Mouse (Mus musculus): ENCODE measurements around the gene Slc19a1.

DNA sequence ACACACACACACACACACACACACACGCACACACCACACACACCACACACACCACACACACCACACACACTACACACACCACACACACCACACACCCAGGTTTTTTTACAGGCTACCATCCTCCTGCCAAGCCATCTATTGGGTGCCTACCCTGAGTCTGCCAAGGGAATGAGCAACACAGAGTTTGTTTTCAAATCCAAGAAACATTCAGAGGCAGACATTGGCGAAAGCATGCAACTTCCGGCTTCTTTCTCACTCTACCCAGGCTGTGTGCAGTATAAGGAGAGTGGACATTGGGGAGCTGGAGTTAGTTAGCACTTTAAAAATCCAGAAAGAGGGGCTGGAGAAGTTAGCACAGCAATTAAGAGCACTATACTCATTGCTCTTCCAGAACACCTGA is 23.3 kb upstream of the Slc19a1 start:
- TF ChIP-seq CTCF (IDR thresholded peaks at IDR 0.05) (no peak), EP300 (IDR thresholded peaks at IDR 0.05) (no peak)

All from lung, postnatal 0 days (tissue).